Mouse (Mus musculus): ENCODE measurements around the gene Ift88.

GRCm38 (mm10) chr14:57412166-57412565 lies 11.7 kb upstream of the Ift88 start:
- TF ChIP-seq POLR2AphosphoS2 (IDR thresholded peaks at IDR 0.05; ENCODE audit: low read depth, low read length) (no peak), CTCF (conservative IDR thresholded peaks at IDR 0.05 in 1 of 2, IDR thresholded peaks at IDR 0.05 in 1 of 2; ENCODE audit: low read depth in 2 of 2, low read length in 2 of 2) (no peak), RAD21 (IDR thresholded peaks at IDR 0.05; ENCODE audit: low read depth, low read length) (no peak), POLR2A (IDR thresholded peaks at IDR 0.05; ENCODE audit: low read depth, low read length) (no peak), SMC3 (IDR thresholded peaks at IDR 0.05; ENCODE audit: low read depth, low read length) (no peak)
